Mouse (Mus musculus) neural tube, embryonic 15.5 days (tissue): Measurements from ENCODE around the gene Fxr2. TPM values are rescaled to one million over a fixed set of nuclear protein-coding genes. Genes with fewer than 3 reads are reported as not detected.

ENCODE experiments used
- ATAC-seq: fragments of 200-750 bp; cut with Nextera tagmentation; 2 replicates; pipeline ENCODE4 v1.8.0; 2017; ENCODE audit warnings: mild to moderate bottlenecking, moderate TSS enrichment, moderate library complexity; ENCODE audit not compliant: low FRiP score
- H3K27ac ChIP-seq: fragments of 300-500 bp; sonication (generic); replicated peaks from 2 replicates; pipeline ENCODE4 v1.5.1; 2015; ENCODE audit warnings: mild to moderate bottlenecking, inconsistent platforms
- H3K27me3 ChIP-seq: fragments of 300-500 bp; sonication (generic); replicated peaks from 2 replicates; pipeline ENCODE4 v1.6.1; 2015; ENCODE audit warnings: inconsistent platforms
- H3K36me3 ChIP-seq: fragments of 300-500 bp; sonication (generic); 2 replicates; pipeline ENCODE4 v1.6.1; 2015; ENCODE audit warnings: inconsistent platforms
- H3K4me1 ChIP-seq: fragments of 300-500 bp; sonication (generic); 2 replicates; pipeline ENCODE4 v1.6.1; 2015; ENCODE audit warnings: inconsistent platforms
- H3K4me2 ChIP-seq: fragments of 300-500 bp; sonication (generic); 2 replicates; pipeline ENCODE4 v1.6.1; 2015; ENCODE audit warnings: inconsistent platforms, mild to moderate bottlenecking, moderate library complexity
- H3K4me3 ChIP-seq: fragments of 300-500 bp; sonication (generic); replicated peaks from 2 replicates; pipeline ENCODE4 v1.5.1; 2015; ENCODE audit warnings: mild to moderate bottlenecking, inconsistent platforms
- H3K9ac ChIP-seq: fragments of 300-500 bp; sonication (generic); replicated peaks from 2 replicates; pipeline ENCODE4 v1.6.1; 2015; ENCODE audit warnings: mild to moderate bottlenecking, inconsistent platforms
- H3K9me3 ChIP-seq: fragments of 300-500 bp; sonication (generic); replicated peaks from 2 replicates; pipeline ENCODE4 v1.6.1; 2016; ENCODE audit warnings: inconsistent platforms
- WGBS: fragments of 180-500 bp; shearing (Covaris S2); methylation state at CpG from one replicate; pipeline ENCODE4 v1.1.7; 2015; ENCODE audit warnings: mixed read lengths; 5-methylcytosine and 5-hydroxymethylcytosine counted together
- polyA plus RNA-seq: library from polyadenylated mRNA; unstranded; fragments of >200 nt; fragmentation: Nextera tagmentation; extraction: Ambion mirVana; gene quantifications from 2 replicates; pipeline ENCODE4 v1.2.1, GENCODE M21; 2015

Gene Fxr2
- polyA plus RNA-seq, 1 experiment from 2014 or later = 38.7 TPM

DNA sequence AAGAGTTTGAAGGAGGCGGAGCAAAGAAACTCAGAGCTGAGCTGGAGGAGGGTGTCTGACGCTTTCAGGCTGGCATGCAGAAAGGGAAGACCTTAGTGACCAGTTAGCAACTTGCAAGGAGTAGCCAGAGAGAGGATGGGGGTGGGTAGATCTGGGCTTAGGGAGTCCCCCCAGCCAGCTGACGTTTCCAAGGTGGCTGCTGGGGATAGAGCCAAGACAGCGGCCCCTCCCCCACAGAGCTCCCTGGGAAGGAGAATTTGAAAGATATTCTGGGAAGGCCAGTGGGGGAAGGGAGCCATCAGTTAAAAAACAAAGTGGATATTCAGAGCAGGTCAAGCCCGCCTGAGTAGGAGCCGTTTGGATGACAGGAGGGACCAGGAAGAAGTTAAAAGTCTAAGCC, 32.7 kb upstream of the Fxr2 start:
- Histone ChIP-seq H3K4me3 (no peak overlapping the region), H3K4me2 (peak overlapping the region; percentile 13; the same call in 1 of the 2 replicates), H3K9ac (no peak overlapping the region), H3K27me3 (no peaks in the 10 kb centered on the region), H3K27ac (peak overlapping the region; percentile 63), H3K9me3 (no peaks in the 10 kb centered on the region), H3K36me3 (peaks cover 24% of the 10 kb centered on the region), H3K4me1 (peaks cover 40% of the 10 kb centered on the region)
- ATAC-seq = 0 out of 2 replicates have a peak, but pooled peaks have one; percentile 28
- WGBS = 17% methylated on average over 6 of the region's 6 CpGs

DNA sequence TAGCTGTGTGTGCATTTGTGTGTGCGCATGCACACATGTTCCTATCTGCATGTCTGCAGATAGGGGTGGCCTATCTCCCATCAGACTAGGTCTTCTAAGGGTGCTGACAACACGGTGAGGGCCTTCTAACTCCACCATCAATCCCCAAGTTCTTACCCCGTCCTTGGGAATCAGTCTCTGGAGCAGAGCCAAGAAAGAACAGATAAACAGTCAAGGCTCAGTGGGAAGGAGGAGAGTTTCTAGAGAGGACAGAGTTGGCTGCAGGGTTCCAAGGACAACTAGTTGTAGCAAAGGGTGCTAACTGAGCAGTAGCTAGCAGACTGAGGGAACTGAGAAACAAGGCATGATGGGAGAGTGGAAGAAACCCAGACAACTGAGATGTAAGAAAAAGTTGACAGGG, 31.0 kb upstream of the Fxr2 start:
- no peak overlapping the region for H3K9ac ChIP-seq
- no peak for ATAC-seq
- no peaks in the 10 kb centered on the region for H3K9me3 ChIP-seq
- no peak overlapping the region for H3K4me3 ChIP-seq
- 75% methylated on average over 3 of the region's 3 CpGs for whole genome bisulfite sequencing
- peaks cover 20% of the 10 kb centered on the region for H3K36me3 ChIP-seq
- peaks cover 45% of the 10 kb centered on the region for H3K4me1 ChIP-seq
- H3K4me2 ChIP-seq = no peak overlapping the region
- H3K27me3 ChIP-seq = no peaks in the 10 kb centered on the region
- H3K27ac ChIP-seq = no peak overlapping the region

DNA sequence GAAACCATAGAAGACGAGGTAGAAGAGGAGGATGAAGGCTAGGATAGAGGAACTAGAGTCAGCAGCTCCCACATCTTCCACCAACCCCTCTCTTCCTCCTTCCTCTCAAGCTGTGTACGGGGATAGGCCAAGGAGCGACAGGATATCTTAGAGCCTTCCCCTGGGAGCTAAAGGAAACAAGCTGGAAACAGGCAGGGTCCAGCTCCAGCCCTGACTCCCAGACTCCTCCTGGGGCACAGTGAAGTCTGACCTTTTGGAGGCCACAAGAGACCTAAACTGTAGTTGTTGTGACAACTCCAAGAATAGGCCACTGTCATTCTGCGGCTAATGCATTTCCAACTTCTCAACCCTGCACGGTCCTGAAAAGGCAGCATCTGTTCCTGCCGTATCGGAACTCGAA, 29.3 kb upstream of the Fxr2 start:
- H3K27ac ChIP-seq = no peak overlapping the region
- peaks cover 20% of the 10 kb centered on the region for H3K36me3 ChIP-seq
- peak overlapping the region; percentile 95 for H3K4me2 ChIP-seq
- WGBS = 84% methylated on average over 8 of the region's 8 CpGs
- no peak for ATAC-seq
- H3K9me3 ChIP-seq = no peaks in the 10 kb centered on the region
- peaks cover 45% of the 10 kb centered on the region for H3K4me1 ChIP-seq
- H3K27me3 ChIP-seq = no peaks in the 10 kb centered on the region
- H3K9ac ChIP-seq = no peak overlapping the region; the same call in 1 of the 2 replicates
- peak overlapping the region; percentile 81 for H3K4me3 ChIP-seq

DNA sequence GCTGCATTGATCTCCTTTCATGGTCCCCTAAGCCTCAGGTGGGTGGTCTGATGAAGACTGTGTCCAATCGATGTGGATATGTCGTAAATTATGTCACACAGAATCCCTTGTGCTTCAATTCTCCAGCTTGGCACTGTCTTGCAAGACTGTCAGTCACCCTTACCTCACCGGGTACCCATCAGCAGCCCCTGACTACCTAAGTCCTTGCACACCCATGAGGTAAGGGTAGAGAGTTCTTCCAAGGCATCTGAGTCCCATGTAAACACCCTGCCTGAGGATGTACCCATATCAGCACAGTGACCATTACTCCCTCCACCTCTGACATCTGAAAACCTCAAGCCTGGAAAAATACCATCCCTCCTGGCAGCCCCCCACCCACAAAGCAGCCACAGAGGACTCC, 28.4 kb upstream of the Fxr2 start:
- H3K4me1 ChIP-seq = peaks cover 43% of the 10 kb centered on the region
- peak overlapping the region; percentile 81 for H3K4me3 ChIP-seq
- peak overlapping the region; percentile 87 for H3K27ac ChIP-seq
- no peaks in the 10 kb centered on the region for H3K9me3 ChIP-seq
- WGBS = 35% methylated on average over 3 of the region's 3 CpGs
- no peak for ATAC-seq
- H3K9ac ChIP-seq = peak overlapping the region; percentile 88
- H3K36me3 ChIP-seq = peaks cover 18% of the 10 kb centered on the region
- H3K27me3 ChIP-seq = no peaks in the 10 kb centered on the region
- H3K4me2 ChIP-seq = peak overlapping the region; percentile 95

DNA sequence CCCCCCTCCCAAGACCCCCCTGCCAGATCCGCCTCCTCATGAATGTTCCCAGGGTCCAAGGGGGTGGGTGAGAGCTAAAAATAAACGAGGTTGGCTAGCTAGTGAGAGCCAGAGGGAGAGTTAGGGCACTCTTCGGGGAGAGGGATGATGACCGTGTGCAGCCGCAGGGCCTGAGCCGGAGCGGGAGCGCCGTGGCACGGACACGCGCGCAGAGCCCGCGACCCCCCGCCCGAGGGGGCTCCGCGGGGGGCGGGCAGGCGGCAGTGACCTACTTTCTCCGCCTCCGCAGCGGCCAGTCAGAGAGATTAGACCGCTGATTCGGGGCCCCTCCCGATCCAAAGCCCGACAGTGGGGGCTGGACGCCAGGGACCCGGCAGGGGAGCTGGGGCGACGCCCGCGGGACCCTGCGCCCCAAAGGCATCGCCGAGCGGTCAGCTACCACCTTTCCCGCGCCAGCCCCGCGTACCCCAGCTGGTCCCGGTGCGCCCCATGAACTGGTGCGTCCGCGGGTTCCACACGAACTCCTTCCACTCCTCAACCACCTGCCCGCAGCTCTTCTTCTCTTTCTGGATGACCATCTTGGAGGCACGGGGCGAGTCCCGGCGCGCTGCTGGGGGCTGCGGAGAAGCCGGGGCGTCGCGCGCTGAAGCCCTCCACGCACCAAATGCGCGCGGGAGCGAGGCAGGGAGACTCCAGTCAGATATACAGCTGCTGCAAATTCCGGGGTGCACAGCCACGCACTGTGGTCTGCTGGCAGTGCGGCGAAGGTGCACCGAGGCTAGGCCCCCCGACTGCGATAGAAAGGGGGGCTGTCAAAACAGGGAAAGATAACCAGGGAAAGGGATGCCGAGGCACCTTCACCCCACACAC, 27.8 kb upstream of the Fxr2 start:
- Histone ChIP-seq H3K4me3 (peak overlapping the region; percentile 81), H3K9ac (peak overlapping the region; percentile 88), H3K27ac (peak overlapping the region; percentile 87), H3K9me3 (no peaks in the 10 kb centered on the region), H3K36me3 (peaks cover 17% of the 10 kb centered on the region), H3K4me1 (peaks cover 38% of the 10 kb centered on the region), H3K27me3 (no peaks in the 10 kb centered on the region), H3K4me2 (peak overlapping the region; percentile 95)
- under 1% methylated on average over 64 of the region's 73 CpGs for WGBS
- peak; percentile 67 for ATAC-seq

DNA sequence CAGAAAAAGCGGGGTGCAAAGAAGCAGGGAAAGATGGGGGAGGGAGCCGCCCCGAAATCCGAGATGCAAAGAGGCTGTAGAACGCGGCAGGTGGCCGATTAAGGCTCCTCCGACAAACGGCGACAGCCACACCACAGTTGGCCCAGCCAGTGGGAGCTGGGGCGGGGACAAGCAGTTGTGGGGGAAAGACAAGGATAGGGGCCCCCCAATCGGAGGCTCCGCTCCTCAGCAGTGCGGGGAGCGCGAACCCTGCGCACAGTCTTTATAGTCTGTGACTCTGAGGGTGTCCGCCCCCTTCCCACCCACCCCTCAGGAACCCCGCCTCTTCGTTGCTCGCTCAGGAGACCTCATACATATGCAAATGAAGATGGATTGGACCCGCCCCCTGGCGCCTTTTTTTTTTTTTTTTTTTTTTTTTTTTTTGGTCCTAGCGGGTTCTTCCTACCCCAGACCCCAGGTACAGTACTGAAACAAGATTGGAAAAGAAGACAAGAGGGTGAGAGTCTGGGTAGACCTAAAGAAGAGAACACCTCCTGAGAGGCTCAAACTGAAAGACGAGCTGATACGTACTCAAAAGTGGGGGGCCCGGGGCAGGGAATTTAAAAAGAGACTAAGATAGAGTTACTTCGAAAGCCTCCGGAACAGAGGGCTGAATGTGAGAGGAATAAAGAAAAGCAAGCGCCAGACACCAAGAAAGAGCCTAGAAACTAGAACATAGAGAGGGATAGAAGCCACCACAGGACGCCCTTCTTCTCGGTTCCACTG, 26.9 kb upstream of the Fxr2 start, which contains the start of gene Atp1b2:
Atp1b2 (minus strand) TSS at position 217 of the 765 bp plus-strand sequence.
- H3K4me3 ChIP-seq = peak within 1 kb of the TSS; percentile 81
- H3K36me3 ChIP-seq = peaks cover 12% of the 10 kb centered on the region
- H3K9me3 ChIP-seq = no peaks in the 10 kb centered on the region
- peak within 1 kb of the TSS; percentile 88 for H3K9ac ChIP-seq
- H3K27ac ChIP-seq = peak within 1 kb of the TSS; percentile 87
- ATAC-seq = peak; percentile 92
- H3K4me2 ChIP-seq = peak within 1 kb of the TSS; percentile 95
- WGBS = 2% methylated on average over 31 of the region's 32 CpGs
- peaks cover 32% of the 10 kb centered on the region for H3K4me1 ChIP-seq
- no peaks in the 10 kb centered on the region for H3K27me3 ChIP-seq

DNA sequence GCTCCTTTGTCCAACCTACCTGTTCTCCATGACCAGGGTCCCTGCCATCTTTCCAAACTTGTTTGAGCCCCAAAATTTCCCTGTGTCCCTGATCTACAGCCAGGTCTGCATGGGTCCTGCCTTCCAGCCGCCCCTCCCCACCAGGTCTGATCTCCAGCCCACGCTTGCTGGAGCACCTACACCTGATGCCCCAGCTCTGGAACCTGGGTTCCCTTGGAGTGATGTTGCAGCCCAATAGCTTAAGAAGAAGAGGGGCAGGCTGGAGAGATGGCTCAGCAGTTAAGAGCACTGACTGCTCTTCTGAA, 26.3 kb upstream of the Fxr2 start:
- H3K4me3 ChIP-seq = peak overlapping the region; percentile 81
- peaks cover 8% of the 10 kb centered on the region for H3K36me3 ChIP-seq
- H3K9me3 ChIP-seq = no peaks in the 10 kb centered on the region
- peak overlapping the region; percentile 95 for H3K4me2 ChIP-seq
- H3K9ac ChIP-seq = peak overlapping the region; percentile 17; the same call in 1 of the 2 replicates
- ATAC-seq = no peak
- H3K27me3 ChIP-seq = no peaks in the 10 kb centered on the region
- H3K4me1 ChIP-seq = peaks cover 31% of the 10 kb centered on the region
- WGBS = 66% methylated on average over 2 of the region's 2 CpGs
- peak overlapping the region; percentile 87 for H3K27ac ChIP-seq

DNA sequence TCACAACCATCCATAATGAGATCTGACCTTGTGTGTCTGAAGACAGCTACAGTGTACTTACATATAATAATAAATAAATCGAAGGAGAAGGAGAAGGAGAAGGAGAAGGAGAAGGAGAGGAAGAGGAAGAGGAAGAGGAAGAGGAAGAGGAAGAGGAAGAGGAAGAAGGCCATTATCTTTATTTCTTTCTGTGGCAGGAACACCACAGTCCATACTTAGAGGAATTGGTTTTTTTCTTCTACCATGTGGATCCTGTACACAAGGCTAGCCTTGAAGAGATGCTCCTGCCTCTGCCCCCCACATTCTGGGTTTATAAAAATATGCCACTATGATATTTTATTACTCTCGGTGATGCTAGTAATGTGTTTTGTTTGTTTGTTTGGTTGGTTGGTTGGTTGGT, 26.0 kb upstream of the Fxr2 start:
- H3K4me3 ChIP-seq = no peak overlapping the region
- no peak for ATAC-seq
- peaks cover 27% of the 10 kb centered on the region for H3K4me1 ChIP-seq
- WGBS = 83% methylated on average over 2 of the region's 2 CpGs
- no peak overlapping the region for H3K4me2 ChIP-seq
- peaks cover 4% of the 10 kb centered on the region for H3K36me3 ChIP-seq
- no peak overlapping the region for H3K27ac ChIP-seq
- H3K27me3 ChIP-seq = no peaks in the 10 kb centered on the region
- H3K9me3 ChIP-seq = no peaks in the 10 kb centered on the region
- H3K9ac ChIP-seq = no peak overlapping the region

DNA sequence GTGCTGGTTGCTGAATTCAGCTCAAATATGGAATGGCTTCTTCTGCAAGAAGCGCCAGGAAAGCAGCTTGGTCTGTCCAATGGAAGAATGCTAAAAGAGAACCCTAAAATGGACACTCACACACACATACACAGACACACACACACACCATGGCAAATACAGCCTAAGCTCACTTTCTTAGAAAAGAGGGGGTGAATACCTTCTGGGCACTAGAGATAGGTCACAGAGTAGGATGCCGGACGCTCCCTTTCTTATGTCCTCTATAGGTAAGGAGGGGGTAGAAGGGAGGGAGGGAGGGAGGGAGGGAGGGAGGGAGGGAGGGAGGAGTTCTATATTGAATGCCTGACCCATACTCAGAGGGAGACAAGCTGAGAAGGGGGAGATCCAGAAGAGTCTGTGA, 24.3 kb upstream of the Fxr2 start:
- no peak overlapping the region for H3K27ac ChIP-seq
- no peaks in the 10 kb centered on the region for H3K36me3 ChIP-seq
- no peak overlapping the region for H3K4me2 ChIP-seq
- peaks cover 20% of the 10 kb centered on the region for H3K4me1 ChIP-seq
- WGBS = 88% methylated on average over 3 of the region's 3 CpGs
- no peaks in the 10 kb centered on the region for H3K27me3 ChIP-seq
- ATAC-seq = no peak
- H3K4me3 ChIP-seq = no peak overlapping the region
- no peak overlapping the region for H3K9ac ChIP-seq
- H3K9me3 ChIP-seq = no peaks in the 10 kb centered on the region

DNA sequence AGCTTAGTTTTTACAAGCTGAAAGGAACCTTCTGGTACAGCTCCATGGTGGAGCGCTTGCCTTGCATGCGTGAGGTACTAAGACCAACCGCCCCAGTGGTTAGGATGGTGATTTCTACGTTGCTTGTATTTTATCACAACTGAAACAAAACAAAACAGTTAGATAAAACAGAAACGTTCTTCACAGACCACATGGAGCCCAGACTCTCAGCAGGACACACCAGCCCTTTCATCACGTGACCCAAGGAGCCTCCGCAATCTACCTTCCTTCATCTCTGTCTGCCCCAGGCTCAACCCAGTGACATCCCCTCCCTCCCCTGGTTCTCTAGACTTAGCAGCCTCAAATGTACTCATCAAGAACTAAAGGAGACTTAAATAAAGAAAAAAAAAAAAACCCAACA, 23.4 kb upstream of the Fxr2 start:
- H3K4me1 ChIP-seq = peaks cover 14% of the 10 kb centered on the region
- no peak overlapping the region for H3K27ac ChIP-seq
- no peaks in the 10 kb centered on the region for H3K27me3 ChIP-seq
- H3K9ac ChIP-seq = no peak overlapping the region
- no peaks in the 10 kb centered on the region for H3K9me3 ChIP-seq
- no peak for ATAC-seq
- H3K4me3 ChIP-seq = no peak overlapping the region
- H3K4me2 ChIP-seq = no peak overlapping the region
- 64% methylated on average over 7 of the region's 7 CpGs for WGBS
- no peaks in the 10 kb centered on the region for H3K36me3 ChIP-seq

DNA sequence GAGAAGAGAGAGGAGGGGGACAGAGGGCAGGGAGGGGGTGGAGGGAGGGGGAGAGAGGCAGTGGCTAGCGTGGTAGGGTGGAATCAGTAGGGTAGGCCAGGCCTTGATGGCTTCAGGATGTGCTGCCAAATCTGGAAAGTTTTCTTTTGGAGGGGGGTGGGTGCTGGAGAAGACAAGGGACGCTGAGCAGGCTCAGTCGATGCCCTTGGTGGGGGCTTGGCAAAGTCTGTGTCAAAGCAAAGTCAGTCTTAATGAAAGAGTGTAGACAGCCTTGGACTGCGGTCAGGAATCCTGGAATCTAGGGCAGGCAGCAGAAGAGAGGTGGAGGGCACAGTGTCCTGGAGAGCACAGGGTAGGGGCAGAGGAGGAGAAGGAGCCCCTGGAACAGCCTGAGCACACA, 21.9 kb upstream of the Fxr2 start:
- no peak for ATAC-seq

More for the DNA sequence above, 21.9 kb upstream of the Fxr2 start:
- 0 out of 2 replicates have a peak overlapping the region, but pooled peaks have one; percentile 18 for H3K27ac ChIP-seq
- H3K4me3 ChIP-seq = no peak overlapping the region
- 0 out of 2 replicates have a peak, but pooled peaks cover 4% of the 10 kb centered on the region for H3K27me3 ChIP-seq
- H3K36me3 ChIP-seq = no peaks in the 10 kb centered on the region
- 70% methylated on average over 4 of the region's 4 CpGs for WGBS
- peaks cover 11% of the 10 kb centered on the region for H3K4me1 ChIP-seq
- H3K4me2 ChIP-seq = no peak overlapping the region
- H3K9me3 ChIP-seq = no peaks in the 10 kb centered on the region
- no peak overlapping the region for H3K9ac ChIP-seq
